Mouse (Mus musculus) layer of hippocampus, adult 9-10 months (tissue): Measurements from ENCODE around the gene Smurf2.

Experiments used
- DNase-seq: peaks from one replicate; pipeline ENCODE4 v3.0.0; 2022; ENCODE audit warnings: low spot score

The Smurf2 gene

DNA sequence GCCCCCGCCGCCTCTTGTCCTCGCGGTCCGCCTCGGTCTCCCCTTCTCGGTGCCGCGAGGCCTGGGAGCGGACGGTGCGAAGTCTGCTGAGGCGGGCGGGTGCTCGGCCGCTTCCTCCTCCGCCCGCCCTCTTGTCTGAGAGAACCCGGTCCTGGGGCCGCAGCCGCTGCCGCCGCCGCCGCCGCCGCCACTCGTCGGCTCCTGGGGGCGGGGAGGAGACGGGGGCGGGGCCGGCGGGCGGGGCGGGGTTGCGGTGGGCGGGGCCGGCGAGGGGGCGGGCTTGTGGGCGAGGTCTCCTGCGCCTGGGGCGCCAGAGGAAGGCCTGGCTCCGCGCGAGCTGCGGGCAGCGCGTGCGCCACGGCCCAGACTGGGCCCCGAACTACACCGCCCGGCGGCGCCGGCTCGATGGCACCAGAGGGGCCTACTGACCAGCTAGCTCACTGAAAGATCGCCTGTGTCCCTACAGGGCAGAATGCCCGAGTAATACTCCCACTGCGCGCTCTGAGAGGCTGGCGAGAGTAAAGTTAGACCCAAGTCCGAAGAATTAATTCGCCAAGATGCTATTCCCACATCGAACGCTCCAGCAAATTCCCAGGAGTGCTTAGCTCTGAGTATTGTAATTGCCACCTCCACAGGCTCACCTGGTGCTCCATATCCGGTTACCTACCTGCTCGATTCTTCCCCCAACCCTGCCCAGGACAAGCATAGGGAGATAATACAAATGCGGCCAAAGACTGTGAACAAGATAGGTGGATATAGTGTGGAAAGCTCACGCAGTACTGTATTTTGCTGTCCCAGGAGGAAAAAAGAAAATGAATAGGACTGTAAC lies at the start of gene Smurf2:
Gene Smurf2 (minus strand): TSS at position 165 of the 829 bp plus-strand sequence.
- DNase-seq = peak; percentile 20

DNA sequence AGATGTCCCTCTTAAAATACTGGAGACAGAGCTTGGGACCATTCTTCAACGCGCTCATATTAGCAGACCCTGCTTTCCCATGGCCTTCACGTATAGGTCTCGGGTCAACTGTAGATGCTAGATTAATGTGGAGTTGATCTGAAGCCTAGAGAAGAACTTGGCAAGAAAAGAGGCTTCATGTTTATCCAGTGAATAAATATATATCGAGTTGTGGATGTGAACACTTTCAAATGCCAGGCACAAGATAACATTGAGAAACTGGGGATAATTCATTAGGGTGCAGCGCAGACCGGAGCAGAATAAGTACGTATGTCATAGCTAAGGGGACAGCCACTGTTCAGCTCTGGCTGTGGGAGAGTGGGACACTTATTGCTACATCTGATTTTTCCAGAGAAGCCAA lies 49.3 kb upstream of the Smurf2 start:
- no peak for DNase-seq

DNA sequence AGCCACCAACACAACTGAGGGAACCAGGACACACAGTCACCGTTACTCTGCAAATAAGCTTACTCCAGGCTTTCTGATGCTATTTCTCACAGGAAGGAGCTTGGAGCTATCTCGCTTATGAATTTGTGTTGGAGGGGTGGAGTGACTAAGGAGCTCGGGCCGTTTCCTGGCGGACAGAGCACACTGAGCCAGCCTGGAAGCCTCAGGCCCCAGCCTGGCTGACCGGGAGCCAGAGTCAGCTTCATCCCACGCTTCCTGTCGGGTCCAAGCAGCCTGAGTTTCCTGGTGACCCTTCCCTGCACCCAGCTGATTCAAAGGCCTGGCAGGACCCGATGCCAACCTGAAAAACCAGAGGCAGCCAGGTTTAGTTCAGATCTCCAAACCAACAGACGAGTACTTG lies 47.1 kb upstream of the Smurf2 start:
- no peak for DNase-seq

DNA sequence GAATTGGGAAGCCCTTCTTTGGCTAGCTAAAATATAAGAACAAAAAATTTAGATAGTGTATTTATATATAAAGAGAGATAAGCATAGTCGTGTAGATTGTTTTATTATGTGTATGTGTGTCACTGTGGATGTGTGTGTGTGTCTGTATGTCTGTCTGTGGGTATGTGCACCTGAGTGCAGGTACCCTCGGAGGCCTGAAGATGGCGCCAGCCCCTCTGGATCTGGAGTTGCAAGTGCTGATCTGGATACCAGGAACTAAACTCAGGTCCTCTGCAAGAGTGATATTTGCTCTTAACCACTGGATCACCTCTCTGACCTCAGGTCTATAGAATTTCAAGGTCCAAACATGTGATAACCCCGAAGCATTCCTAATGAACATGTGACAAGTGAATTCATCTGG lies 45.4 kb upstream of the Smurf2 start:
- DNase-seq = no peak

DNA sequence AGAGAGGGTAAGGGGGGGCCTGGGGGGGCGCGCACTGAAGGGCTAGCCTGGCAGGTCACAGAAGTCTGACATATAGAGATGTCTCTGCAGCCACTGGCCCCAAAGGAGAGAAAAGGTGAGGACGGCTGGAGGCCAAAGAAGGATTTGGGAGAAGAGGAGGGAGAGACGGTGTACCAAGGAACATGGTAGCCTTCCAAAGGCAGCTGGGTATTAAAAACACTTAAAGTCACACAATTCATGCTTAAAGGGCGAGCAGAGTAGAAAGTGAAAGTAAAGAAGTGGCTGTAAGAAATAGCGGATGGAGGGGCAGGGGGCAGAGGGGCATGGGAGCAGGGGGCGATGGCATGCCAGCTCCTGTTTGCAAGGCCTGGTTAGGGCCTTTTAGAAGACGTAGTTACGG lies 41.8 kb upstream of the Smurf2 start:
- no peak for DNase-seq

DNA sequence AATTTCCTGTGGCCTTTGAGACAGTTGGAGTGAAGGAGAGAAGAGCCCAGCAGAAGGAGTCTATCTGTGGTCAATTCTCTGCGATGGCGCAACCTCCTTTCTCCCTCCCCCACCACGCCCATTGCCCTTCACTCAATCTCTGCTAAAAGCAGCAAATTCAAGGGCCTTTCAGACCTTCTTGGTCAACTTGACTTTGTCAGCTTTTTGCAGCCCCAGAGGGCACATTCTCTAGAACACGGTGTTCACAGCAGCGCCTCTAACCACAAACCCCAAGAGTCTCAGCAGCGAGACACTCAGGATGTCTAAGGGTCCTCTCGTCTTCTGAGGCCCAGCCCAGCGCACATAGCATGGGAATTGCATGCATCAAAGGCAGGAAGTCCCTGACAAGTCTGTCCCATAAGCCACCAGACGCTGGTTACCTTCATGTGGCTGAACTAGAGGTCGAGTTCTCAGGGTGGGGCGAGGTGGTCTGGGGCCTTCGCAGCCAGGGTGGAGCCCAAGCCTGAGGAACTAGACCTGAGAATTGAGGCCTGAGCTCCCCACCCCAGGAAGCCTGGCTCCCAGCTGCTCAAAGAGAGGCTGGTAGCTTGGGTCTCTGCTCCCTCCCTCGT lies 41.1 kb upstream of the Smurf2 start:
- no peak for DNase-seq

DNA sequence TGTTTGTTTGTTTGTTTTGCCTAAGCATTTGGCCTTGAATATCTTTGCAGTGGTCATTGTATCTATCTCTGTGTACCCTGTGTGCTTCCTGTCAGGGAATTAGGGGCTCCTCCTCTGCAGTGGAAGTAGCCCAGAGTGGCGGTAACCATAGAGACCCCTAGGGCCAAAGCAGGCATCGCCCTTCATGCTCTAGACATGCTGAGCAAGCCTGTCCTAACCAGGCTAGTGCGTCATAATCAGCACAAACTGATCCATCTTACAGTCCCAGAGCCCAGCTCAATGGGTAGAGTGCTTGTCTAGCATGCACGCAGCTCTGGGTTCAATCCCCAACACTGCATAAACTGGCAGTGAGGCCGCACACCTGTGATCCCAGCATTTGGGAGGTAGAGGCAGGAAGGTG lies 38.6 kb upstream of the Smurf2 start:
- no peak for DNase-seq

DNA sequence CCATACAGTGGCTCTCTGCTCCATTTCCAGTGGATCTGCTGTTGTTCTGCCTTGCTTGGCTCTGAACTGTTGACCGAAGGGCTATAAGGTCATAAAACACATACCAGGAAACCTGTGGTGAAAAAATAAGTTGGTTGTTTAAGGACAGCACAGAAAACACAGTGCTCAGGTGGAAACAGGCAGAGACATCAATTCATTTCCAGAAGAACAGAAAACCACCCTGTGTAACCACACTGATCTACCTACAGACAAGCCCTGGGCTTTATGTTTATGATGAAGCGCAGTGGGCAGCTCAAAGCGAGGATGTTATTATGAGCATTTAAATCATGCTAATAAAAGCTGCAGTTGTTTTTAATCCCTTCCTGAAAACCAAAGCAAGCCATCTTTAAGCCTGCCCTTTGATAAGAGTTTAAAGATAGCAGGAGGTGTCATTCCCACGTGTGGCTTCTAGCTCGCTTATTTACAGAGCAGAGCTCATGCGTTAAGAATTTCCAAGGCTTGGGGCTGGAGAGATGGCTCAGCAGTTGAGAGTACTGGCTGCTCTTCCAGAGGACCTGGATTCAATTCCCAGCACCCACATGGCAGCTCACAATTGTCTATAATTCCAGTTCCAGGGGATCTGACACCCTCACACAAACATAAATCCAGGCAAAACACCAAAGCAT lies 38.0 kb upstream of the Smurf2 start:
- no peak for DNase-seq

DNA sequence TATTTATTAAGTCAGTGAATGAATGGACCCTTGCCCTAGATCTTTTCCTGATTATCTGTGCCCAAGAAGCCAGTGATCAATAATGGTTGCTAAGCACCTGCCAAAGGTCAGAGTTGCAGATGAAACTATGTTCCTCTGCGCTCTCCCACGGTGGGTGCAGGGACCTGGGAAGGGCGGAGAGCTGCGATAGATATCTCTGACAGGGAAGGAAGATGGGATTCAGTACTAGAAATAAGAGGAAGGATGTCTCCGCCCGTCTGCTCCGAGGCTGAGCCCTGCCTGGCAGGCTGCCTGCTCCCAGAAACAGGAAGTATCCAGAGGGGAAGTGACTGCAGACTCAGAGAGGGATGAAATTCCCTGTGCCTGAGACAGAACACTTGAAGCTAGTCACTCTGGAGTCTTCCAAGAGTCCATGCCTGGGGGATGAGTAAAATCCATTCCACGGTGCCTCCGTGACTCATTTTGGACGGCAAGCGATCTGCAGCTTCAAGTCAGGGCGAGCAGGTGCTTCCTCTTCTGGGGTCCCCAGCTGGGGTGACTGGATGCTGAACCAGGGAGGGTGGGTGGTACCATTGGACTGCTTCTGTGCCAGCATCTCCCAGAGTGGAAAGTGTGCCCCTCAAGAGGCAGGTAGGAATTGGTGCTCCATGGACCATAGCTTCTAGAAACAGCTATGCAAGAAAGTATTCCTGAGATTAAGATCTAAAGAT lies 36.9 kb upstream of the Smurf2 start:
- DNase-seq = no peak

DNA sequence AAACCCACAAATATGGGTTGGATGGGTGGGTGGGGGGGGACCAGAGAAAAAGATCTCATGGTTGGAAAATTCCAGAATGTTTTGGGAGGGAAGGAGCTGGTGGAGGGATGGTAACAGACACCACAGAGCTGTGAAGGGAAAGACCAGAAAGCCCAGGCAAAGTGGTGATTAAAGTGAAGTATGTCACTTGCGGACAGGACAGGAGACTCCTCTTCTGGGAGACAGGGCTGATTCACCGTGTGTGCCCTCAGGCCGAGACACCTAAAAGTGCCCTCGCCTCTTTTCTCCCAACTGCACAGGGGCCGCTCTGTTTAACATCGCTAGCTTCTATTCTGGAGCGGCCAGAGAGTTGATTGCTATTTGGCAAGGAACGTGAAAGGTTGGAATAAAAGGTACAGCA lies 34.1 kb upstream of the Smurf2 start:
- DNase-seq = no peak

DNA sequence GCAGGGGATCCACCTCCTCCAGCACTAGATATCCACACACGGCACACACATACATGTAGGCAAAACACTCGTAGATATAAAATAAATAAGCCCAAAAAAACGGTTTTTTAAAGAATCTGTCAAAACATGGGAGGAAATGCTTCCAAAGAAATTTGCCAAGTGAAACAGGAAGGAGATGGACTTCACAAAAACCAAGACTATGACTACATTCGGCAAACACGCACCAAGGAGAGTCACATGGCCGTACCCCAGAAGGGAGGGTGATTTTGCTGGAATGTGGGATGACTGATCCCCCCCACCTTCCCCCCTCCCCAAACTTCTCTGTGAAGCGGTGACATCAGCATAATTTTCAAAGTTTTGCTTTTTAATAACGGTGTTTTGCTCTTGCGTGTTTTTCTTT lies 33.6 kb upstream of the Smurf2 start:
- DNase-seq = no peak

DNA sequence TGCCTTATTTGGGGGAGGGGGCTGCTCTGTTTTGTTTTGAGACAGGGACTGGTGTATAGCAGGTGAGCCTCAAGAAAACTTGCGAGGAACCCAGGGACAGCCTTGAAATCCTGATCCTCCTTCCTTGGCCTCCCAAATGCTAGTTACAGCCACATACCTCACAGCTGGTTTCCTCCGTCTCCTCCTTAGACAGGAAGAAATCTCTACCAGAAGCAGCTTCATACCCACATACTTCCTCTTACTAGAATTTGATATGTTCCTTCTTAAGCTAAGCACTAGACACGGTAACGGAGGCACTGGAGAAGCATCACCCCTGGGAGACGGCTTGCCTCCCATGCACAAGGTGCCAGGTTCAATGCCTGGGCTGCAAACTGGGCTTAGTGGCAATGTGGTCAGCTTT lies 16.8 kb upstream of the Smurf2 start:
- no peak for DNase-seq

DNA sequence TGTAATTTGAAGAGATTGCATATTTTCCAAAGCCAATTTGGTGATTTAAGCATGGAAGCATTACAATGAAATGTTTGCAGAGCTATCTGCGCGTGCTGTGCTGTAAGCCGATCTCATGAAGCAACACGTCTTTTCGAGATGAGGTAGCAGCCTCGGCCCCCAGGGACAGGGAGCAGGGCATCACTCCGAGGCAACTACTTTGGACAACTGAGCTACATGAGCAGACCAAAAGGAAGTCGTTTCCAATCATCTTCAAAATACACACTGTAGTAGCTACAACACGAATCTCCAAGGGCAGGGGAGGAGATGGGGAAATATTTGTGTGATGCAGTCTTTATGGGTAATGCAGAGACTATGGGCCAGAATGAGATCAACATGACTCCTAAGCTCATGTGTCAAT lies 9.9 kb upstream of the Smurf2 start:
- no peak for DNase-seq

DNA sequence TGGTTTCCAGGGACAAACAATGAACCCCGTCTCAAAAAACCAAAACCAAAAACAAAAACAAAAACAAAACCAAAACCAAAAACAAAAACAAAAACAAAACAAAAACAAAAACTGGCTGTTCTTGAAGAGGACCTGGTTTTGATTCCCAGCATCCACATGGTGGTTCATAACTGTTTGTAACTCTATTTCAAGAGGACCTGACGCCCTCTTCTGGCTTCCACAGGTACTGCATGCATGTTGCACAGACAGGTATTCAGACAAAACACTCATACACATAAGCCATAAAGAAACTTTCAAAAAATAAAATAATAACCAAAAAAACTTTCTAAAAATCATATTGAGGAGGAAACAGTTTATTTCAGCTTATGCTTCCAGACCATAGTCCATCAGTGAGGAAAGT lies 8.4 kb upstream of the Smurf2 start:
- no peak for DNase-seq

DNA sequence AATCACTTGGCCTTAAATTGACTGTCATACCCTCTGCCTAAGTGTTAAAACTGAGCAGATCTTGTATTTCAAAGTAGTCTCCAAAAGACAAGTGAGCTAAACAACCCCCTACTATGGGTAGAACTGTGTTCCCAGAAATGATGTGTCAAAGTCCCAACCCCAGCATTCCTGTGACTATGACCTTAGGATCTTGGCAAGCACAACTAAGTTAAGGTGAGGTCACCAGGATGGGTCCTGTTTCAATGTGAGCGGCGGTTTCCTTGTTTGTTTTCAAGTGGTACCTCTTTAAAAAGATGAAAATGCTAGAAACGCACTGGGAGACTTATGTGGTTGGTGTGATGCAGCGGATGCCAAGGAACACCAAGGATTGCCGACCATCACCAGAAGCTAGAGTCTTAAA lies 7.4 kb upstream of the Smurf2 start:
- DNase-seq = no peak

DNA sequence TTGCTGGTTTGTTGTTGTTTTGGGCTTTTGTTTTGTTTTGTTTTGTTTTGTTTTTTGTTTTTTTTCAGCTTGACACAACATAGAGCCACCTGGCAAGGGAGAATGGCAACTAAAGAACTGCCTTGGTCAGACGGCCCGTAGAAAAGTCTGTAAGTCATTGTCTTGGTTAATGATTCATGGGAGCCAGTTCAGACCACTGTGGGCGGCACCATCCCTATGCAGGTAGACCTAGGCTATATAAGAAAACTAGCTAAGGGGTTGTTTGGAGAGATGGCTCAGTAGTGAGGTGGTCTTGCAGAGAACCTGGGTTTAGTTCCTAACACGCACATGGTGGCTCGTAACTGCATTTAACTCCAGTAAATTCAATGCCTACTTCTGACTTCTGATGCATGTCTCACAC lies 6.7 kb upstream of the Smurf2 start:
- DNase-seq = no peak

DNA sequence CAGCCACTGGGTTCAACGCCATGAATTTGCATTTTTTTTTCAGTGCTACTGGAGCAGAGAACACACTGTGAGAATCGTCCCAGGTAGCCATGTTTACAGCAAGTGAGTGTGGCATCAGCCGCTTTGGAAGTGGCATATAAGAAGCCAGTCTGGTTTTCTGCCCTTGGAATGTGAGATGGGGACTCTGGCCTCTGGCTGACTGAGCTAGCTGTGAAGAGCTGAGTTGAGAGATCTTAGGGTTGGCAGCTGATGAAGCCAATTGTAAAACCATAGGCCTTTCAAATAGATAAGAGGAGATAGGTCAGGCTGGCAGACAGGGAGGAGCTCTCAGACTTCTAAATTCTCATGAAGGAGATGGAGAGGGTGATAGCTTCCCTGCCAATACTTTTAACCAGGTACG lies 6.2 kb upstream of the Smurf2 start:
- no peak for DNase-seq

DNA sequence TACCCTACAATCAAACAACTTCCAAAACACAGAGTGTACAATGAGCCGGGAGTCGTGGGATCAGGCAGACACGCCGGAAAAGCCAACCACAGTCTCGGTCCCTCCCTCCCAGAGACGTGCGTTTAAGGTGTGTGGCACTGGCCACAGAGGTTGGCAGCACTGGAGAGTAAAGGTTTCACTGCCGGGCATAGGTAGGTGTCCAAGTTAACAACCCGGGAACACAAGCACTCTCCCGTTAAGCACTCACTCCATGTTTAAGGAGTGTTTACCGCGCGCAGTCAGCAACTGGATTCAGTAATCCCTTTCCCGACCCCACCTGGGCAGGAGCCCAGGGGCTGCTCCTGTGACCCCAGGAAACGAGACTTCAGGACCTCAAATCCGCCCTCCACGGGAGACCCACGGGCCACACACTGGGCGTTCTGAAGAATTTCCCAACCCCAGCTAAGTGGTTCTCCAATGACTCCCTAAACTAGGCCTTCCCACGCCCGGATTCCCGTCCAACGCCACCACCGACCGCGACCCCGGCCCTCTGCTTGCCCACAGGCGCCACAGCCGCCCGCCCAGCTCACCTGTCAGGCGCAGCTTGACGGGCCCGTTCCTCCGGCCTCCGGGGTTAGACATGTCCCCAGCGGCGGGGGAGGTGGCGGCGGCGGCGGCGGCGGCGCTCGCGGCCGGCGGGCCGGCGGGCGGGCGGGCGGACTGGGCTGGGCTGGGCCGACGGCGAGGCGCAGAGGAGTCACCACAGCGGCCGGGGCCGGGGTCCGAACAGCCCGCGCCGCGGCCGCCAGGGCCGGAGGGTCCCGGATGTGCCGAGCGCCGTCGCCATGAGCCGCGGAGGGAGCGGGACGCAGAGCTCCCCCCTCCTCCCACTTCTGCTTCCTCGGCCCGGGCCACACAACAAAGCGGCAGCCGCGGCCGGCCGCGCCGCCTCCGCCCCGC lies 634 bp downstream of the Smurf2 start:
- no peak for DNase-seq

DNA sequence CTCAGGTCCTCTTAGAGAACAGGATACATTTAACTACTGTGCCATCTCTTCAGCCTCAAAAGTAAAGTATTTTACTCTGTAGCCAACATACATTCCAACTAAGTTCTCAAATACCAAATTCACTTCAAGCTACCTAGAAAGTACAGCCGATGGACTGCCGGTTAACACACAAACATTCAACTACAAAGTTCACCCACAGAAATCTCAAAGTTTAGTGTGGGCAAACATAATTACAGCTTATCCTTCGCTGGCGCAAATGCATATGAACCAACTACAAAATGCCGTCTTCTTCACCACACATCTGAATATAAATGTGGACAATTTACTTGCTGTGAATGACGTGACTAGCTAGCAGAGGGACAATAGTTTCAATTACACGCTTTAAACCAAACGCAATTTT lies 1.6 kb downstream of the Smurf2 start:
- DNase-seq = no peak

DNA sequence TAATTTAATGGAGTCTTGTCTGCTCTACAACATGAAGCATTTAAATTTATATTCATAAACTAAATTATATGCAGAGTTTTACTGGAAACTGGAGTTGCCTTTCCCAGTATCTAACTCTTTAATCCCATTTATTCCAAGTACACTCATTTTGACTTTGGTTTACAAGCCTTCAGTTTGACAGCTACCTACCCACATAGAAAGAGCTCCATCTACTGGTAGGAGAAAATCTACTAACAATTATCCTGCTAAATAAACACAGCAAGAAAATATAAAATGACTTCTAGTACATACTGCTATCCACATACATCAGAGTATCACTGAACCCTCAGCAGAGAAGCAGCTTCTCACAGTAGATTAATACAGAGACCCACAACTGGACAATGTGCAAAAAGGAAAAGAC lies 9.3 kb downstream of the Smurf2 start:
- peak; percentile 32 for DNase-seq

DNA sequence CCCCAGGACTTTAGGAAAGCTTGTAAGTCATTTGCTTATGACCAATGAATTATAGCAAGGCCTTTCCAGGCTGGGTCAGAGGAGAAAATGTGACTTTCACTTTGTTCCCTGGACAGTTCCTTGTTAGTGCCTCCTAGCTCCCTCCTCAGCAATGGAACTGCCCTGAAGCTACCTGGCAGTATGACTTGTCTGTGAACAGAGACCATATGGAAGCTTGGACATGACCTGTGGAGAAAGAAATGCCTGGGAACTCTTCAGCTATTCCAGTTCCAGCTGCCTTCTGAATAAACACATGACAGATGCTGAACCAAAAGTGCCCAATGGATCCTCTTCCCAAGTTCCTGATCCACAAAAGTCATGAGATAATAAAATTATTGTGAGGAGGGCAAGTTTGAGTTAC lies 12.5 kb downstream of the Smurf2 start:
- no peak for DNase-seq

DNA sequence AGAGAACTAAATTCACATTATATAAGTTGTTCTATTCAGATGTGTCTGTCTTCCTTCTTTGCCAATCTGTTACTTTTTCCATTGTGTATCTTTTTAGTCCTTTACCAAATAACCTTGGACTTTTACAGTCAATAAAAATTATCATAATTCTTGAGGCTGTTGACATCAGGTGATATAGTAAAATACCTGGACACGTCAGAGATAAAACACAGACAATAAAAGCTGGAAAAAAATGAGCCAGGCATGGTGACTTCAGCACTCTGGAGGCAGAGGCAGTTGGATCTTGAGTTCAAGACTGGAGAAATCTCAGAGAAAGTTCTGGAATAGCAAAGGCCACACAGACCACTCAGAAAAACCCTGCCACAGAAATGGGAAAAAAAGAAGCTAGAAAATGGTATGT lies 13.3 kb downstream of the Smurf2 start:
- no peak for DNase-seq
